Mouse (Mus musculus) myocyte (in vitro differentiated cells): ENCODE measurements around the gene Akap12. TPM values are rescaled to one million over a fixed set of nuclear protein-coding genes. Genes with fewer than 3 reads are reported as not detected.
A peak's percentile ranks its signal among the peaks of the same experiment; 100 is the strongest.

Source experiments
- H3K27me3 ChIP-seq: one replicate; pipeline ENCODE4 v1.6.1; 2011; ENCODE audit not compliant: control insufficient read depth, insufficient read depth, insufficient read length
- H3K36me3 ChIP-seq: one replicate; pipeline ENCODE4 v1.6.1; 2011; ENCODE audit not compliant: control insufficient read depth, insufficient read depth
- H3K4me2 ChIP-seq: one replicate; pipeline ENCODE4 v1.6.1; 2011; ENCODE audit warnings: low read depth, control low read depth
- H3K4me3 ChIP-seq: one replicate; pipeline ENCODE4 v1.5.1; 2011; ENCODE audit warnings: mild to moderate bottlenecking, control low read depth, moderate library complexity
- H3K79me2 ChIP-seq: one replicate; pipeline ENCODE4 v1.6.1; 2011; ENCODE audit not compliant: control insufficient read depth, insufficient read depth
- H3ac ChIP-seq: one replicate; pipeline ENCODE4 v1.6.1; 2011; ENCODE audit not compliant: control insufficient read depth, insufficient read length
- CEBPB ChIP-seq: IDR thresholded peaks from 2 replicates; pipeline ENCODE4 v1.6.1; 2011; ENCODE audit warnings: mild to moderate bottlenecking, moderate library complexity; ENCODE audit not compliant: poor library complexity, insufficient read depth, severe bottlenecking
- E2F4 ChIP-seq: IDR thresholded peaks from one replicate; pipeline ENCODE4 v1.6.1; 2011; ENCODE audit warnings: mild to moderate bottlenecking, control low read depth, moderate library complexity; ENCODE audit not compliant: insufficient read depth
- MAX ChIP-seq: IDR thresholded peaks from one replicate; pipeline ENCODE4 v1.6.1; 2011; ENCODE audit warnings: low read depth, mild to moderate bottlenecking, control low read depth
- MYOD1 ChIP-seq, 3 experiments: IDR thresholded peaks; one replicate each; pipeline ENCODE4 v1.6.1; 2011; ENCODE audit warnings: control low read depth in 2 of 3, low read depth in 2 of 3, mild to moderate bottlenecking in 2 of 3, moderate library complexity in 1 of 3; ENCODE audit not compliant: insufficient read length in 2 of 3, control insufficient read depth in 1 of 3
- MYOG ChIP-seq, 3 experiments: IDR thresholded peaks; one replicate each; pipeline ENCODE4 v1.6.1; 2011; ENCODE audit warnings: control low read depth in 2 of 3, low read depth in 2 of 3, mild to moderate bottlenecking in 2 of 3; ENCODE audit not compliant: insufficient read length in 2 of 3, control insufficient read depth in 1 of 3, insufficient read depth in 1 of 3
- POLR2A ChIP-seq: IDR thresholded peaks from one replicate; pipeline ENCODE4 v1.6.1; 2011; ENCODE audit warnings: low read depth, mild to moderate bottlenecking, control low read depth, moderate library complexity; ENCODE audit not compliant: insufficient read length
- POLR2AphosphoS2 ChIP-seq: IDR thresholded peaks from one replicate; pipeline ENCODE4 v1.6.1; 2011; ENCODE audit warnings: low read depth, control low read depth; ENCODE audit not compliant: insufficient read length
- REST ChIP-seq: IDR thresholded peaks from one replicate; pipeline ENCODE4 v1.6.1; 2011; ENCODE audit warnings: mild to moderate bottlenecking, control low read depth, moderate library complexity; ENCODE audit not compliant: insufficient read depth, insufficient read length
- SRF ChIP-seq: IDR thresholded peaks from one replicate; pipeline ENCODE4 v1.6.1; 2011; ENCODE audit warnings: low read depth; ENCODE audit not compliant: control insufficient read depth, insufficient read length
- TCF12 ChIP-seq: IDR thresholded peaks from one replicate; pipeline ENCODE4 v1.6.1; 2011; ENCODE audit warnings: mild to moderate bottlenecking, control low read depth; ENCODE audit not compliant: poor library complexity, insufficient read depth, severe bottlenecking
- TCF3 ChIP-seq: IDR thresholded peaks from one replicate; pipeline ENCODE4 v1.6.1; 2011; ENCODE audit warnings: low read depth, control low read depth; ENCODE audit not compliant: insufficient read length
- USF1 ChIP-seq: IDR thresholded peaks from one replicate; pipeline ENCODE4 v1.6.1; 2011; ENCODE audit warnings: low read depth, mild to moderate bottlenecking, control low read depth, moderate library complexity
- polyA plus RNA-seq: library from polyadenylated mRNA; unstranded; fragments of >200 nt; fragmentation: generic; extraction: Trizol; gene quantifications from one replicate; pipeline ENCODE4 v1.2.1, GENCODE M21; 2012; ENCODE audit warnings: missing spikeins

Akap12 gene
- polyA plus RNA-seq, 1 experiment, result 0.55 TPM

DNA sequence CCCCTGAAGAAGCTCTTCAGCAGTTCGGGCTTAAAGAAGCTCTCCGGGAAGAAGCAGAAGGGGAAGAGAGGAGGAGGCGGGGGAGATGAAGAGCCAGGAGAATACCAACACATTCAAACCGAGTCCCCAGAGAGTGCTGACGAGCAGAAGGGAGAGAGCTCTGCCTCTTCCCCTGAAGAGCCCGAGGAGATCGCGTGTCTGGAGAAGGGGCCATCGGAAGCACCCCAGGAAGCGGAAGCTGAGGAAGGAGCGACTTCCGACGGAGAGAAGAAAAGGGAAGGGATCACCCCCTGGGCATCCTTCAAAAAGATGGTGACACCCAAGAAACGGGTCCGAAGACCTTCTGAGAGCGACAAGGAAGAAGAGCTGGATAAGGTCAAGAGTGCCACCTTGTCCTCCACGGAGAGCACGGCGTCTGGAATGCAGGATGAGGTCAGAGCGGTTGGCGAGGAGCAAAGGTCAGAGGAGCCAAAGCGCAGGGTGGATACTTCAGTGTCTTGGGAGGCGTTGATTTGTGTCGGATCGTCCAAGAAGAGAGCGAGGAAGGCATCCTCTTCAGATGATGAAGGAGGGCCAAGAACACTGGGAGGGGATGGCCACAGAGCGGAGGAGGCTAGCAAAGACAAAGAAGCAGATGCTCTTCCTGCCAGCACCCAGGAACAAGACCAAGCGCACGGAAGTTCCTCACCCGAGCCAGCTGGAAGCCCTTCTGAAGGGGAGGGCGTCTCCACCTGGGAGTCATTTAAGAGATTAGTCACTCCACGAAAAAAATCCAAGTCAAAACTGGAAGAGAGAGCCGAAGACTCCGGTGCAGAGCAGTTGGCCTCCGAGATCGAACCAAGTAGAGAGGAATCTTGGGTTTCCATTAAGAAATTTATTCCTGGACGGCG lies 88.4 kb downstream of the Akap12 start:
- H3K27me3 ChIP-seq, result no peaks in the 10 kb centered on the region
- no peak overlapping the region for H3ac ChIP-seq
- no peak overlapping the region for H3K4me2 ChIP-seq
- H3K36me3 ChIP-seq, result no peaks in the 10 kb centered on the region
- H3K79me2 ChIP-seq, result no peaks in the 10 kb centered on the region
- H3K4me3 ChIP-seq, result no peak overlapping the region
- no peak for TF ChIP-seq SRF
- no peak for TF ChIP-seq MYOD1 (IDR thresholded peaks at IDR 0.05; ENCODE audit: control insufficient read depth in 1 of 3, insufficient read length in 2 of 3, low read depth in 2 of 3)
- no peak for TF ChIP-seq POLR2AphosphoS2
- TF ChIP-seq CEBPB, result no peak
- TF ChIP-seq MAX, result no peak
- TF ChIP-seq TCF3, result no peak
- TF ChIP-seq MYOG (IDR thresholded peaks at IDR 0.05; ENCODE audit: control insufficient read depth in 1 of 3, insufficient read depth in 1 of 3, insufficient read length in 2 of 3, low read depth in 2 of 3), result no peak
- TF ChIP-seq E2F4, result no peak
- TF ChIP-seq TCF12, result no peak
- TF ChIP-seq POLR2A, result no peak
- no peak for TF ChIP-seq REST
- no peak for TF ChIP-seq USF1

DNA sequence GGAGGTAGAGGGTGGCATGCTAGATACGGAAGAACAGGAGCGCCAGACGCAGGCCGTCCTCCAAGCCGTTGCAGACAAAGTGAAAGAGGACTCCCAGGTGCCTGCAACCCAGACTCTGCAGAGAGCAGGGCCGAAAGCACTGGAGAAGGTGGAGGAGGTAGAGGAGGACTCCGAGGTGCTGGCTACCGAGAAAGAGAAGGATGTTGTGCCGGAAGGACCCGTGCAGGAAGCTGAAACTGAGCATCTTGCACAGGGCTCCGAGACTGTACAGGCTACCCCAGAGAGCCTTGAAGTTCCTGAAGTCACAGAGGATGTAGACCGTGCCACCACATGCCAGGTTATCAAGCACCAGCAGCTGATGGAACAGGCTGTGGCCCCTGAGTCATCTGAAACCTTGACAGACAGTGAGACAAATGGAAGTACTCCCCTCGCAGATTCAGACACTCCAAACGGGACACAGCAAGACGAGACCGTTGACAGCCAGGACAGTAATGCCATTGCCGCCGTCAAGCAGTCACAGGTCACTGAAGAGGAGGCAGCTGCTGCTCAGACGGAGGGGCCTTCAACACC lies 89.8 kb downstream of the Akap12 start:
- Histone ChIP-seq H3K79me2 (no peaks in the 10 kb centered on the region), H3K4me3 (no peak overlapping the region), H3ac (no peak overlapping the region), H3K36me3 (no peaks in the 10 kb centered on the region), H3K4me2 (no peak overlapping the region), H3K27me3 (no peaks in the 10 kb centered on the region)
- TF ChIP-seq CEBPB (no peak), SRF (no peak), REST (no peak), POLR2A (no peak), POLR2AphosphoS2 (no peak), TCF12 (no peak), TCF3 (no peak), MAX (no peak), E2F4 (no peak), MYOG (IDR thresholded peaks at IDR 0.05; ENCODE audit: control insufficient read depth in 1 of 3, insufficient read depth in 1 of 3, insufficient read length in 2 of 3, low read depth in 2 of 3) (no peak), MYOD1 (IDR thresholded peaks at IDR 0.05; ENCODE audit: control insufficient read depth in 1 of 3, insufficient read length in 2 of 3, low read depth in 2 of 3) (no peak)

DNA sequence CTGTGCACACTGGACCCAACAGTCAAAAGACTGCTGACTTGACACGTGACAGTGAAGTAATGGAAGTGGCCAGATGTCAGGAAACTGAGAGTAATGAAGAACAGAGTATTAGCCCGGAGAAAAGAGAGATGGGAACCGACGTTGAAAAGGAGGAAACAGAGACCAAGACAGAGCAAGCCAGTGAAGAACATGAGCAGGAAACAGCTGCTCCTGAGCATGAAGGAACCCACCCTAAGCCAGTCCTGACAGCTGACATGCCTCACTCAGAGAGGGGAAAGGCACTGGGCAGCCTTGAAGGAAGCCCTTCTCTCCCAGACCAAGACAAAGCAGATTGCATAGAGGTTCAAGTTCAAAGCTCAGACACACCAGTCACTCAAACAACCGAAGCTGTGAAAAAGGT lies 90.5 kb downstream of the Akap12 start:
- no peaks in the 10 kb centered on the region for H3K36me3 ChIP-seq
- H3K79me2 ChIP-seq, result no peaks in the 10 kb centered on the region
- H3K27me3 ChIP-seq, result no peaks in the 10 kb centered on the region
- no peak overlapping the region for H3K4me3 ChIP-seq
- no peak for TF ChIP-seq MAX
- TF ChIP-seq CEBPB, result no peak
- no peak for TF ChIP-seq SRF
- no peak for TF ChIP-seq POLR2A
- peak in 2 of 3 experiments; percentile 11 to 36 for TF ChIP-seq MYOD1 (IDR thresholded peaks at IDR 0.05; ENCODE audit: control insufficient read depth in 1 of 3, insufficient read length in 2 of 3, low read depth in 2 of 3)
- TF ChIP-seq REST, result no peak
- no peak for TF ChIP-seq USF1
- TF ChIP-seq E2F4, result no peak
- no peak overlapping the region for H3ac ChIP-seq
- no peak overlapping the region for H3K4me2 ChIP-seq

DNA sequence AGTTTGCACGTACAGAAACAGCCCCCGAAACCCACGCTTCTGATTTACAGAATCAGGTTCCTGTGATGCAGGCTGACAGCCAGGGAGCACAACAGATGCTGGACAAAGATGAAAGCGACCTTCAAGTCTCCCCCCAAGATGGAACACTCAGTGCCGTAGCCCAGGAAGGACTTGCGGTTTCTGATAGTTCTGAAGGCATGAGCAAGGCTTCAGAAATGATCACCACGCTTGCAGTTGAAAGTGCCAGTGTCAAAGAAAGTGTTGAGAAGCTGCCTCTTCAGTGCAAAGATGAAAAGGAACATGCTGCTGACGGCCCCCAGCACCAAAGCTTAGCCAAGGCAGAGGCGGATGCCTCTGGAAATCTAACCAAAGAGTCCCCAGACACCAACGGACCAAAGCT lies 91.3 kb downstream of the Akap12 start:
- Histone ChIP-seq H3ac (no peak overlapping the region), H3K4me3 (no peak overlapping the region), H3K36me3 (no peaks in the 10 kb centered on the region), H3K4me2 (no peak overlapping the region), H3K27me3 (no peaks in the 10 kb centered on the region), H3K79me2 (no peaks in the 10 kb centered on the region)
- TF ChIP-seq POLR2A, result no peak
- TF ChIP-seq CEBPB, result no peak
- TF ChIP-seq USF1, result no peak
- no peak for TF ChIP-seq TCF12
- TF ChIP-seq MYOD1 (IDR thresholded peaks at IDR 0.05; ENCODE audit: control insufficient read depth in 1 of 3, insufficient read length in 2 of 3, low read depth in 2 of 3), result no peak
- no peak for TF ChIP-seq SRF
- TF ChIP-seq REST, result no peak
- TF ChIP-seq MAX, result no peak
- TF ChIP-seq MYOG (IDR thresholded peaks at IDR 0.05; ENCODE audit: control insufficient read depth in 1 of 3, insufficient read depth in 1 of 3, insufficient read length in 2 of 3, low read depth in 2 of 3), result no peak
- no peak for TF ChIP-seq POLR2AphosphoS2
- no peak for TF ChIP-seq TCF3
